Mouse (Mus musculus): ENCODE results near the gene Hist1h3d. TPM values are rescaled to one million over a fixed set of nuclear protein-coding genes. Genes with fewer than 3 reads are reported as not detected.
"Not testable (repeated sequence)": the region's sequence is repeated elsewhere in the genome, so short reads cannot be mapped to it uniquely, and the experiment has no call there.

The Hist1h3d gene
- total and polyA plus RNA-seq, 3 experiments: 1.4 to 150 TPM; not detected in 1

GRCm38 (mm10) chr13:23550761-23551145 is 24.8 kb upstream of the Hist1h3d start:
- Histone ChIP-seq H3K9me3 (replicated peaks; ENCODE audit: insufficient read depth, low read length) (no peaks in the 10 kb centered on the region), H3K9ac (ENCODE audit: control insufficient read depth, low read depth, low read length, poor library complexity, severe bottlenecking) (peak overlapping the region; percentile 87), H3K79me2 (ENCODE audit: control insufficient read depth, insufficient read depth, low read length, poor library complexity) (peaks cover 3% of the 10 kb centered on the region; the same call in 1 of the 2 replicates), H3K27ac (ENCODE audit: control insufficient read depth, low read depth, low read length) (peak overlapping the region; percentile 100), H3K27me3 (ENCODE audit: control insufficient read depth in 1 of 2, insufficient read depth in 2 of 2, low read length in 2 of 2) (no peaks in the 10 kb centered on the region), H3K4me3 (ENCODE audit: control insufficient read depth in 1 of 2, insufficient read depth in 1 of 2, low read depth in 2 of 2, low read length in 2 of 2) (peak overlapping the region; percentile 0 to 44), H3K36me3 (ENCODE audit: control insufficient read depth in 1 of 2, insufficient read depth in 2 of 2, low read length in 2 of 2) (peaks cover 0 to 49% of the 10 kb centered on the region in 2 experiments; a peak in 2 of 4 replicates), H3K4me1 (ENCODE audit: control insufficient read depth in 1 of 2, insufficient read depth in 2 of 2, low read length in 2 of 2) (peaks cover 0 to 16% of the 10 kb centered on the region in 2 experiments; a peak in 2 of 4 replicates)
- DNase-seq (ENCODE audit: low read depth, low spot score): peak; percentile 86
- TF ChIP-seq USF2 (IDR thresholded peaks at IDR 0.05; ENCODE audit: borderline replicate concordance in 1 of 2, insufficient read depth in 1 of 2, low read depth in 1 of 2, low read length in 2 of 2) (no peak), MXI1 (IDR thresholded peaks at IDR 0.05; ENCODE audit: low read depth, low read length) (no peak), MYB (IDR thresholded peaks at IDR 0.05; ENCODE audit: low read depth, low read length) (no peak), EP300 (IDR thresholded peaks at IDR 0.05; ENCODE audit: low read depth in 1 of 2, low read length in 2 of 2) (no peak), JUND (IDR thresholded peaks at IDR 0.05; ENCODE audit: low read depth, low read length) (no peak), KAT2A (conservative IDR thresholded peaks at IDR 0.05; ENCODE audit: low read depth, low read length) (no peak), ZKSCAN1 (IDR thresholded peaks at IDR 0.05; ENCODE audit: low read depth, low read length) (no peak), TAL1 (IDR thresholded peaks at IDR 0.05; ENCODE audit: low read length) (no peak)

GRCm38 (mm10) chr13:23551146-23551834 is 24.3 kb upstream of the Hist1h3d start, which contains the start of gene Hist1h4f:
Hist1h4f (minus strand) TSS chr13:23551648.
- peak within 1 kb of the TSS; percentile 100 for H3K27ac ChIP-seq (ENCODE audit: control insufficient read depth, low read depth, low read length)
- H3K4me3 ChIP-seq (ENCODE audit: control insufficient read depth in 1 of 2, insufficient read depth in 1 of 2, low read depth in 2 of 2, low read length in 2 of 2): peak within 1 kb of the TSS; percentile 0 to 44
- not testable (repeated sequence) for H3K79me2 ChIP-seq (ENCODE audit: control insufficient read depth, insufficient read depth, low read length, poor library complexity); H3K27me3 ChIP-seq (ENCODE audit: control insufficient read depth in 1 of 2, insufficient read depth in 2 of 2, low read length in 2 of 2); H3K9me3 ChIP-seq (replicated peaks; ENCODE audit: insufficient read depth, low read length)
- peak within 1 kb of the TSS; percentile 87 for H3K9ac ChIP-seq (ENCODE audit: control insufficient read depth, low read depth, low read length, poor library complexity, severe bottlenecking)
- peaks cover 0 to 46% of the 10 kb centered on the region in 2 experiments; a peak in 2 of 4 replicates for H3K36me3 ChIP-seq (ENCODE audit: control insufficient read depth in 1 of 2, insufficient read depth in 2 of 2, low read length in 2 of 2)
- TF ChIP-seq TAL1 (IDR thresholded peaks at IDR 0.05; ENCODE audit: low read length) (peak; percentile 21; the same call in 1 of the 2 replicates), UBTF (IDR thresholded peaks at IDR 0.05; ENCODE audit: borderline replicate concordance, insufficient read depth, low read depth, low read length) (peak; percentile 98), POLR2A (IDR thresholded peaks at IDR 0.05; ENCODE audit: control insufficient read depth in 1 of 2, insufficient read depth in 1 of 2, low read depth in 1 of 2, low read length in 2 of 2, poor library complexity in 1 of 2) (peak; percentile 97 to 99), TBP (IDR thresholded peaks at IDR 0.05; ENCODE audit: low read depth, low read length) (peak; percentile 99), POLR2AphosphoS5 (IDR thresholded peaks at IDR 0.05; ENCODE audit: borderline replicate concordance, low read depth, low read length) (peak; percentile 97)
- peak; percentile 97 for DNase-seq (ENCODE audit: low read depth, low spot score)
- H3K4me1 ChIP-seq (ENCODE audit: control insufficient read depth in 1 of 2, insufficient read depth in 2 of 2, low read length in 2 of 2): peaks cover 0 to 14% of the 10 kb centered on the region in 2 experiments; a peak in 2 of 4 replicates
